Mouse (Mus musculus): ENCODE data around the gene Mapk3. TPM values are rescaled to one million over a fixed set of nuclear protein-coding genes. Genes with fewer than 3 reads are reported as not detected.

Mapk3 gene
- polyA plus RNA-seq, 1 experiment from 2014 or later, result 232 TPM

GRCm38 (mm10) chr7:126798127-126799049 lies 39.0 kb downstream of the Mapk3 start:
- H3K4me3 ChIP-seq (ENCODE audit: inconsistent target), result peak overlapping the region; percentile 68
- 1% methylated on average over 36 of the region's 40 CpGs for WGBS (ENCODE audit: missing documents)
- H3K79me2 ChIP-seq (ENCODE audit: inconsistent target), result peaks cover 36% of the 10 kb centered on the region
- H3K36me3 ChIP-seq (ENCODE audit: inconsistent target), result peaks cover 27% of the 10 kb centered on the region
- H3K27ac ChIP-seq, result peak overlapping the region; percentile 91

DNA sequence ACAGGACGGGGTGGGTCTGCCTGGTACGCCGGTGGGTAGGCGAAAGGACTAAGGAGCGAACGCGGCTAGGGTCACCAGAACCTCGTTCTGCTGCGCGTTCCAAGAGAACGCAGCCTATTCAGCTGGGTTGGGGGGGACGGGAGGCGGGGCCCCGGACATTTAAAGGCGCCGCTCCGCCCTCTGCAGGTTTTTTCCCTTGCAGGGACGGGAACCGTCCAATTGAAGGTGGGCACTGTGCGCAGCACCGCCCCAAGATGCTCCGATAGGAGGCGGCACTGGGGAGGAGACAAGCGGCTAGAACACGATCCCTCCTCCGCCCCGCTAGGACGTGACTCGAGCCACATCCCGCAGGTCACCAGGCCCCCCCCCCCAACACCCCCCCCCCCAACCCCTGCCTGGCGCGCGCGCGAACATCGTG lies 39.7 kb downstream of the Mapk3 start:
- peaks cover 27% of the 10 kb centered on the region for H3K36me3 ChIP-seq (ENCODE audit: inconsistent target)
- under 1% methylated on average over 22 of the region's 36 CpGs for WGBS (ENCODE audit: missing documents)
- peak overlapping the region; percentile 68 for H3K4me3 ChIP-seq (ENCODE audit: inconsistent target)
- H3K79me2 ChIP-seq (ENCODE audit: inconsistent target), result peaks cover 36% of the 10 kb centered on the region
- peak overlapping the region; percentile 97 for H3K27ac ChIP-seq

- Histone ChIP-seq H3K4me3 (ENCODE audit: inconsistent target) (peak overlapping the region; percentile 45), H3K79me2 (ENCODE audit: inconsistent target) (peaks cover 36% of the 10 kb centered on the region), H3K27ac (peak overlapping the region; percentile 97), H3K36me3 (ENCODE audit: inconsistent target) (peaks cover 26% of the 10 kb centered on the region)
- 4% methylated on average over 38 of the region's 38 CpGs for WGBS (ENCODE audit: missing documents)
Observed at GRCm38 (mm10) chr7:126799468-126800268, 40.3 kb downstream of the Mapk3 start.

DNA sequence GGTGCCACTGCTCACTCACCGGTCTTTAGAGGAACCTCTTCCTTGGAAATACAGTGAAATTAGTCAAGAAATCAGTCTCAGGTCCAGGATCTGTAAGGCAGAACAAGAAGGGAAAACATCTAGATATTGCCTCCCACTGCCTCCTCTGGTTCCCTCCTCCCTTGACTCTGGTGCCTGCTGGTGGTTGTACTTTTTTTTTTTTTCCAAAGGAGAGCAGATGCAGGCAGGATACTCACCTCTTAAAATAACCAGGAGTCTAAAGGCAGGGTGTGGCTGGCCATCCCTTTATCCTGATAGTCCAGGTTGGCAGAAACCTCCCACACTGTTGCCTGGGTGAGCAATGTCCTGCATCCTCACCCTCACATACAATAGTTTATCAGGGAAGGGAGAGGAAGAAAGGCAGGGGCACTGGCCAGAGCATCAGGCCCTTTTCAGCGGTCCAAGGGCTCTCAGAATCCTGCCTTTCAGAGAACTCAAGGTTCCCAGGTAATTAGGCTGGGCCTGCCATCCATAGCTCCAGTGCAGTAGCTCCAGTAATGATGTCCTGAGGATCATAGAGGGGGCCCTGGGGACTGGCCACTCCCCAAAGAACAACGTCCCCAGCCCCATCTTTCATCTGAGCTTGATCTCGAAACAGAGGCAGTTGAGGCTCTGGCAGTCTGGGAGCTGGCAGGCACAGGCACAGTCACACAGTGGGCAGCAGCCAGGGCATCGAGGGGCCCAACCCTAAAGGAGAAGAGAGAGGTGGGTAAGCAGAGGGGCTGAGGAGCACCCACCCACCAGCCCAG lies 41.1 kb downstream of the Mapk3 start:
- H3K36me3 ChIP-seq (ENCODE audit: inconsistent target), result peaks cover 18% of the 10 kb centered on the region
- peak overlapping the region; percentile 97 for H3K27ac ChIP-seq
- peak overlapping the region; percentile 45 for H3K4me3 ChIP-seq (ENCODE audit: inconsistent target)
- 78% methylated on average over 5 of the region's 5 CpGs for WGBS (ENCODE audit: missing documents)
- H3K79me2 ChIP-seq (ENCODE audit: inconsistent target), result peaks cover 34% of the 10 kb centered on the region

- H3K36me3 ChIP-seq (ENCODE audit: inconsistent target), result peaks cover 12% of the 10 kb centered on the region
- peaks cover 28% of the 10 kb centered on the region for H3K79me2 ChIP-seq (ENCODE audit: inconsistent target)
- no peak overlapping the region for H3K4me3 ChIP-seq (ENCODE audit: inconsistent target)
- peak overlapping the region; percentile 97; the same call in 1 of the 2 replicates for H3K27ac ChIP-seq
- 97% methylated on average over 16 of the region's 16 CpGs for WGBS (ENCODE audit: missing documents)
Observed at GRCm38 (mm10) chr7:126801057-126801422, 41.6 kb downstream of the Mapk3 start.

DNA sequence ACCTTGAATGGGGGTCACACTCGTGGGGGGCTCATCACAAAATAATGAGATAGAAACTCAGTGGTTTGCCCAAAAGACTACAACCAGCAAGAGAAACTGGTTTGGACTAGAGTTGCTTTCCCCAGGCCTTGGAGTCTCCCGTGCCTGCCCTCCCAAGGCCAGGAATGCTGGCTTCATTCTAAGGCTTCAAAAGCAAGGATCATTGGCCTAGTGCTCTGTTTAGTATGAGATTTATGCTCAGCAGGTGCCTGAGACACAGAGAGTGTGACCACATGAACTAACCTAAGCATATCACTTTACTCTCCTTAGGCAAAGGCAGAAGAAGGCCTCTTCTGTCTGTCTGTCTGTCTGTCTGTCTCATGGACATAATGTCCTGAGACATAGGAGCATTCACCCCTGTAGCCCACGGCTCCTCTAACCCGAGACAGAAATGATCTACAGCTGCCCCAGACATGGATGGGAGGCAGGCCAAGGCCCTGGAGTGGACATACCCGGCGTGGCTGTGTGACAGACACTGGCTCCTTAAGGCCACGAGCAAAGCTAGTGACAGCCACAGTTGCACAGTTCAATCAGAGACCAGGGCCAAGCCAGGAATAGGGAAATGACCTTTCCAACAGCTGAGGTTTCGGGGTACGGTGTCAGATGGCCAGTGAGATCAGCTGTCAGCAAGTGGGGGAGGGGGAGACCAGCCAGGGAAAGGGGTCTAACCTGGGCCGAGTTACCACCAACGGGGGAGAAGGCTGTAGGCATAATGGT lies 42.9 kb downstream of the Mapk3 start:
- peaks cover 15% of the 10 kb centered on the region for H3K79me2 ChIP-seq (ENCODE audit: inconsistent target)
- H3K4me3 ChIP-seq (ENCODE audit: inconsistent target), result no peak overlapping the region
- 89% methylated on average over 11 of the region's 11 CpGs for WGBS (ENCODE audit: missing documents)
- peaks cover under 1% of the 10 kb centered on the region; the same call in 1 of the 2 replicates for H3K36me3 ChIP-seq (ENCODE audit: inconsistent target)
- H3K27ac ChIP-seq, result peak overlapping the region; percentile 31

- Histone ChIP-seq H3K79me2 (ENCODE audit: inconsistent target) (peaks cover 7% of the 10 kb centered on the region), H3K36me3 (ENCODE audit: inconsistent target) (no peaks in the 10 kb centered on the region), H3K4me3 (ENCODE audit: inconsistent target) (no peak overlapping the region), H3K27ac (peak overlapping the region; percentile 31)
- 87% methylated on average over 6 of the region's 6 CpGs for WGBS (ENCODE audit: missing documents)
Observed at GRCm38 (mm10) chr7:126803181-126803580, 43.8 kb downstream of the Mapk3 start.

GRCm38 (mm10) chr7:126803751-126804150 lies 44.4 kb downstream of the Mapk3 start:
- H3K79me2 ChIP-seq (ENCODE audit: inconsistent target), result peaks cover under 1% of the 10 kb centered on the region; the same call in 1 of the 2 replicates
- H3K36me3 ChIP-seq (ENCODE audit: inconsistent target), result no peaks in the 10 kb centered on the region
- H3K27ac ChIP-seq, result 0 out of 2 replicates have a peak overlapping the region, but pooled peaks have one; percentile 31
- no peak overlapping the region for H3K4me3 ChIP-seq (ENCODE audit: inconsistent target)

DNA sequence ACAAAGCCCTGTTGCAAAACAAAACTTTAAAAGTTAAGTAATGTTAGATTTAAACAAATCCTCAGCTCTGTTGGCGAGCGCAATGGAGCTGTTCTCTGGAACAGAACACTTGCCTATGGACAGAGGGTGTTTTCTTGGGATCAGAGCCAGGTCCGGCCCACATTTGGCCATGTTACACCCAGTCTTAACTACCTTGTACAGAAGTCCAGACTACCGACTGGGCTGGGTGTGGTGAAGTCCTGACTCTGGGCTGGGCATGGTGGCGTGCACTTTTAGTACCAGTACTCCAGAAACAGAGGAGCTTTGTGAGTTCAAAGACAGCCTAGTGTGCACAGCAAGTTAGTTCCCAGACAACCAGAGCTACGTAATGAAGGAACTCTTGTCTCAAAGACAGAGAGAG lies 47.6 kb downstream of the Mapk3 start:
- H3K36me3 ChIP-seq (ENCODE audit: inconsistent target), result no peaks in the 10 kb centered on the region
- no peak overlapping the region for H3K4me3 ChIP-seq (ENCODE audit: inconsistent target)
- 97% methylated on average over 6 of the region's 6 CpGs for WGBS (ENCODE audit: missing documents)
- H3K27ac ChIP-seq, result no peak overlapping the region
- H3K79me2 ChIP-seq (ENCODE audit: inconsistent target), result no peaks in the 10 kb centered on the region

GRCm38 (mm10) chr7:126807405-126807804 lies 48.0 kb downstream of the Mapk3 start:
- 77% methylated on average over 3 of the region's 4 CpGs for WGBS (ENCODE audit: missing documents)
- no peaks in the 10 kb centered on the region for H3K79me2 ChIP-seq (ENCODE audit: inconsistent target)
- H3K36me3 ChIP-seq (ENCODE audit: inconsistent target), result no peaks in the 10 kb centered on the region
- no peak overlapping the region for H3K4me3 ChIP-seq (ENCODE audit: inconsistent target)
- H3K27ac ChIP-seq, result no peak overlapping the region

DNA sequence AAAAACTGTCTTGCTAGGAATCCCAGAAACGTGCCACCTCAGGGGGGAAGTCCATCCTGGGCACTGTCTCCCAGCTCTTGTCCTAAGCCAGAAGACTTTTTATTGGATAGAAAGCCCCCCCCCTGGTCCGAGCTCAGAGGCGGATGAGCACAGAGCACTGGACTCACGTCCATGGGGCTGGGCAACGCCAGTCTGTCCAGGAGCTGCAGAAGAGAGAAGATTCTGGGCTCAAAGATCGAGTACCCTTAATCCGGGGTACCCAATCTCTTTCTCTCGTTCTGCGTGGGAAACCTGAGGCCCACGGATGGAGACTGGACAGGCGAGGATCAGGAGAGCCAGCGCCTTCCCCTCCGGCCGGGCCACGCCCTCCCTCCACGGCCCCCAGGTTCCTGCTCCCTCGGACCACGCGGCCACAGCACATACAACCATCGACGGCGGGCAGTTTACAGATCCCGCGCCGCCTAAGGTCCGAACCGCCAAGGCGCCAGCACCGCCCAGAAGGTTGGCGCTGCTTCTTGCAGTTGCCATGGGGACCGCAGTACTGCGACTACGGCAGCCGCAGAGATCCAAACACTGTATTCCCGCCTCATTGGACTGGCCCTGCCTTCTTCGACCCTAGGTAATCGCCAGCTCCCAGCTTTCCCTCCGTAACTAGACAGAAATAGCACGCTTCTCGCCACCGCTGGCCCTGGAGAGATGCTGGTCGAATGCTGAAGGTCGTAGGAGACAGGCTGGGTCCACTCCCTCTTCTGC lies 49.5 kb downstream of the Mapk3 start:
- peak overlapping the region; percentile 41 for H3K4me3 ChIP-seq (ENCODE audit: inconsistent target)
- no peaks in the 10 kb centered on the region for H3K79me2 ChIP-seq (ENCODE audit: inconsistent target)
- WGBS (ENCODE audit: missing documents), result 3% methylated on average over 43 of the region's 43 CpGs
- H3K27ac ChIP-seq, result peak overlapping the region; percentile 42
- H3K36me3 ChIP-seq (ENCODE audit: inconsistent target), result no peaks in the 10 kb centered on the region

- no peaks in the 10 kb centered on the region for H3K79me2 ChIP-seq (ENCODE audit: inconsistent target)
- H3K27ac ChIP-seq, result peak overlapping the region; percentile 41; the same call in 1 of the 2 replicates
- WGBS (ENCODE audit: missing documents), result 79% methylated on average over 5 of the region's 5 CpGs
- H3K36me3 ChIP-seq (ENCODE audit: inconsistent target), result no peaks in the 10 kb centered on the region
- H3K4me3 ChIP-seq (ENCODE audit: inconsistent target), result no peak overlapping the region
Observed at GRCm38 (mm10) chr7:126809723-126810369, 50.4 kb downstream of the Mapk3 start.
